Mouse (Mus musculus): ENCODE data around the gene Ing4. TPM values are rescaled to one million over a fixed set of nuclear protein-coding genes. Genes with fewer than 3 reads are reported as not detected.
A peak's percentile ranks its signal among the peaks of the same experiment; 100 is the strongest.

The Ing4 gene
- polyA plus RNA-seq, 1 experiment from 2014 or later: 147 TPM

GRCm38 (mm10) chr6:125095391-125096278, 56.1 kb downstream of the Ing4 start, which contains the start of gene Chd4:
TSS of gene Chd4 (plus strand) at chr6:125095981.
- Histone ChIP-seq H3K27ac (replicated peaks) (peak within 1 kb of the TSS; percentile 97), H3K4me2 (peak within 1 kb of the TSS; percentile 98), H3K4me3 (peak within 1 kb of the TSS; percentile 99), H3K4me1 (replicated peaks) (peaks cover 44% of the 10 kb centered on the region), H3K27me3 (no peaks in the 10 kb centered on the region), H3K9me3 (no peaks in the 10 kb centered on the region), H3K36me3 (peaks cover 26% of the 10 kb centered on the region), H3K9ac (peak within 1 kb of the TSS; percentile 99)
- peak; percentile 76 for ATAC-seq (ENCODE audit: low read depth)
- 1% methylated on average over 42 of the region's 45 CpGs for WGBS

GRCm38 (mm10) chr6:125096279-125096596, 56.7 kb downstream of the Ing4 start:
- H3K4me3 ChIP-seq: peak overlapping the region; percentile 99
- H3K27ac ChIP-seq (replicated peaks): peak overlapping the region; percentile 97
- H3K9me3 ChIP-seq: no peaks in the 10 kb centered on the region
- peaks cover 32% of the 10 kb centered on the region for H3K36me3 ChIP-seq
- ATAC-seq (ENCODE audit: low read depth): no peak
- no peaks in the 10 kb centered on the region for H3K27me3 ChIP-seq
- H3K9ac ChIP-seq: peak overlapping the region; percentile 99
- H3K4me1 ChIP-seq (replicated peaks): peaks cover 40% of the 10 kb centered on the region
- H3K4me2 ChIP-seq: peak overlapping the region; percentile 98
- 0% methylated on average over 18 of the region's 32 CpGs for WGBS

GRCm38 (mm10) chr6:125096597-125097345, 57.2 kb downstream of the Ing4 start:
- Histone ChIP-seq H3K36me3 (peaks cover 37% of the 10 kb centered on the region), H3K4me1 (replicated peaks) (peaks cover 40% of the 10 kb centered on the region), H3K9me3 (no peaks in the 10 kb centered on the region), H3K27ac (replicated peaks) (peak overlapping the region; percentile 97), H3K27me3 (no peaks in the 10 kb centered on the region), H3K4me3 (peak overlapping the region; percentile 99), H3K4me2 (peak overlapping the region; percentile 98), H3K9ac (peak overlapping the region; percentile 99)
- ATAC-seq (ENCODE audit: low read depth): peak; percentile 56
- under 1% methylated on average over 40 of the region's 44 CpGs for WGBS

- H3K9me3 ChIP-seq: no peaks in the 10 kb centered on the region
- WGBS: 2% methylated on average over 12 of the region's 12 CpGs
- H3K27me3 ChIP-seq: no peaks in the 10 kb centered on the region
- peaks cover 43% of the 10 kb centered on the region for H3K36me3 ChIP-seq
- peak overlapping the region; percentile 97 for H3K27ac ChIP-seq (replicated peaks)
- peaks cover 40% of the 10 kb centered on the region for H3K4me1 ChIP-seq (replicated peaks)
- H3K9ac ChIP-seq: peak overlapping the region; percentile 99
- peak overlapping the region; percentile 98 for H3K4me2 ChIP-seq
- peak; percentile 4 for ATAC-seq (ENCODE audit: low read depth)
- peak overlapping the region; percentile 99 for H3K4me3 ChIP-seq
Observed at GRCm38 (mm10) chr6:125097346-125097689, 57.8 kb downstream of the Ing4 start.

- Histone ChIP-seq H3K36me3 (peaks cover 49% of the 10 kb centered on the region), H3K4me1 (replicated peaks) (peaks cover 40% of the 10 kb centered on the region), H3K27me3 (no peaks in the 10 kb centered on the region), H3K9me3 (no peaks in the 10 kb centered on the region), H3K27ac (replicated peaks) (peak overlapping the region; percentile 97; the same call in 1 of the 2 replicates), H3K4me2 (peak overlapping the region; percentile 98), H3K4me3 (peak overlapping the region; percentile 99), H3K9ac (peak overlapping the region; percentile 99)
- no peak for ATAC-seq (ENCODE audit: low read depth)
- WGBS: 59% methylated on average over 8 of the region's 8 CpGs
Observed at GRCm38 (mm10) chr6:125097951-125098350, 58.4 kb downstream of the Ing4 start.

- WGBS: 72% methylated on average over 3 of the region's 3 CpGs
- Histone ChIP-seq H3K4me2 (peak overlapping the region; percentile 98), H3K9ac (peak overlapping the region; percentile 99), H3K4me1 (replicated peaks) (peaks cover 40% of the 10 kb centered on the region), H3K36me3 (peaks cover 54% of the 10 kb centered on the region), H3K4me3 (peak overlapping the region; percentile 99), H3K27ac (replicated peaks) (peak overlapping the region; percentile 81), H3K9me3 (no peaks in the 10 kb centered on the region), H3K27me3 (no peaks in the 10 kb centered on the region)
- no peak for ATAC-seq (ENCODE audit: low read depth)
Observed at GRCm38 (mm10) chr6:125098513-125098912, 59.0 kb downstream of the Ing4 start.

Small RNAs within 50 kb of the gene (microRNA-seq; reads per million reads assigned to microRNA genes)
- not detected for gene Mir7045

Other genes starting within 250 kb of the Ing4 start
- gene Spsb2, start 231.1 kb upstream of the Ing4 start, polyA plus RNA-seq (2015; fragmentation: Nextera tagmentation; extraction: Ambion mirVana): 4.7 and 8.5 TPM in 2 replicates
- gene Tpi1, start 225.5 kb upstream of the Ing4 start, polyA plus RNA-seq (2015; fragmentation: Nextera tagmentation; extraction: Ambion mirVana): 385 and 391 TPM in 2 replicates
- 176 and 178 TPM in 2 replicates for gene Usp5, start 210.3 kb upstream of the Ing4 start, polyA plus RNA-seq (2015; fragmentation: Nextera tagmentation; extraction: Ambion mirVana)
- gene Cdca3, start 210.2 kb upstream of the Ing4 start, polyA plus RNA-seq (2015; fragmentation: Nextera tagmentation; extraction: Ambion mirVana): 26.6 and 33.2 TPM in 2 replicates
- 0.44 and 0.93 TPM in 2 replicates for gene Gnb3, start 199.5 kb upstream of the Ing4 start, polyA plus RNA-seq (2015; fragmentation: Nextera tagmentation; extraction: Ambion mirVana)
- 20.5 and 20.6 TPM in 2 replicates for gene P3h3, start 182.0 kb upstream of the Ing4 start, polyA plus RNA-seq (2015; fragmentation: Nextera tagmentation; extraction: Ambion mirVana)
- 21.2 and 22.4 TPM in 2 replicates for gene Gpr162, start 175.8 kb upstream of the Ing4 start, polyA plus RNA-seq (2015; fragmentation: Nextera tagmentation; extraction: Ambion mirVana)
- 0.21 TPM in 1 of 2 replicates, not detected in the other for gene Cd4, start 151.5 kb upstream of the Ing4 start, polyA plus RNA-seq (2015; fragmentation: Nextera tagmentation; extraction: Ambion mirVana)
- 2.2 and 3.2 TPM in 2 replicates for gene Lag3, start 128.1 kb upstream of the Ing4 start, polyA plus RNA-seq (2015; fragmentation: Nextera tagmentation; extraction: Ambion mirVana)
- 797 TPM in 2 replicates for gene Ptms, start 119.7 kb upstream of the Ing4 start, polyA plus RNA-seq (2015; fragmentation: Nextera tagmentation; extraction: Ambion mirVana)
- gene Mlf2, start 108.4 kb upstream of the Ing4 start, polyA plus RNA-seq (2015; fragmentation: Nextera tagmentation; extraction: Ambion mirVana): 535 and 552 TPM in 2 replicates
- 85.4 and 96.4 TPM in 2 replicates for gene Cops7a, start 74.2 kb upstream of the Ing4 start, polyA plus RNA-seq (2015; fragmentation: Nextera tagmentation; extraction: Ambion mirVana)
- 28.4 and 28.9 TPM in 2 replicates for gene Pianp, start 43.1 kb upstream of the Ing4 start, polyA plus RNA-seq (2015; fragmentation: Nextera tagmentation; extraction: Ambion mirVana)
- gene Zfp384, start 30.6 kb upstream of the Ing4 start, polyA plus RNA-seq (2015; fragmentation: Nextera tagmentation; extraction: Ambion mirVana): 20.0 and 23.2 TPM in 2 replicates
- 19.0 and 21.0 TPM in 2 replicates for gene Acrbp, start 9.9 kb downstream of the Ing4 start, polyA plus RNA-seq (2015; fragmentation: Nextera tagmentation; extraction: Ambion mirVana)
- gene Lpar5, start 28.2 kb downstream of the Ing4 start, polyA plus RNA-seq (2015; fragmentation: Nextera tagmentation; extraction: Ambion mirVana): 0.43 and 0.77 TPM in 2 replicates
- 89.0 and 107 TPM in 2 replicates for gene Chd4, start 56.2 kb downstream of the Ing4 start, polyA plus RNA-seq (2015; fragmentation: Nextera tagmentation; extraction: Ambion mirVana)
- 44.5 and 45.3 TPM in 2 replicates for gene Nop2, start 92.1 kb downstream of the Ing4 start, polyA plus RNA-seq (2015; fragmentation: Nextera tagmentation; extraction: Ambion mirVana)
- 21.1 and 24.0 TPM in 2 replicates for gene Iffo1, start 105.5 kb downstream of the Ing4 start, polyA plus RNA-seq (2015; fragmentation: Nextera tagmentation; extraction: Ambion mirVana)
- gene Gapdh, start 126.7 kb downstream of the Ing4 start, polyA plus RNA-seq (2015; fragmentation: Nextera tagmentation; extraction: Ambion mirVana): 1,206 and 1,336 TPM in 2 replicates
- gene Ncapd2, start 151.9 kb downstream of the Ing4 start, polyA plus RNA-seq (2015; fragmentation: Nextera tagmentation; extraction: Ambion mirVana): 48.8 and 69.2 TPM in 2 replicates
- gene Mrpl51, start 152.0 kb downstream of the Ing4 start, polyA plus RNA-seq (2015; fragmentation: Nextera tagmentation; extraction: Ambion mirVana): 143 and 158 TPM in 2 replicates
- 16.2 and 17.1 TPM in 2 replicates for gene Vamp1, start 175.8 kb downstream of the Ing4 start, polyA plus RNA-seq (2015; fragmentation: Nextera tagmentation; extraction: Ambion mirVana)
- gene Tapbpl, start 192.1 kb downstream of the Ing4 start, polyA plus RNA-seq (2015; fragmentation: Nextera tagmentation; extraction: Ambion mirVana): 4.8 and 5.5 TPM in 2 replicates
- 1.3 and 1.6 TPM in 2 replicates for gene Cd27, start 197.2 kb downstream of the Ing4 start, polyA plus RNA-seq (2015; fragmentation: Nextera tagmentation; extraction: Ambion mirVana)
- not detected in 2 replicates for gene Tuba3a, start 246.3 kb downstream of the Ing4 start, polyA plus RNA-seq (2015; fragmentation: Nextera tagmentation; extraction: Ambion mirVana)